Mouse (Mus musculus): ENCODE measurements around the gene Tnfrsf18. TPM values are rescaled to one million over a fixed set of nuclear protein-coding genes. Genes with fewer than 3 reads are reported as not detected.

The Tnfrsf18 gene
- total and polyA plus RNA-seq, 3 experiments: 9.3 to 16.2 TPM; not detected in 1

- Histone ChIP-seq H3K27me3 (ENCODE audit: control insufficient read depth in 1 of 2, insufficient read depth in 2 of 2, low read length in 2 of 2) (no peaks in the 10 kb centered on the region), H3K27ac (ENCODE audit: control insufficient read depth, low read depth, low read length) (peak within 1 kb of the TSS; percentile 97), H3K9ac (ENCODE audit: control insufficient read depth, low read depth, low read length, poor library complexity, severe bottlenecking) (peak within 1 kb of the TSS; percentile 99), H3K36me3 (ENCODE audit: control insufficient read depth in 1 of 2, insufficient read depth in 2 of 2, low read length in 2 of 2) (peaks cover 7 to 38% of the 10 kb centered on the region in 2 experiments), H3K4me3 (ENCODE audit: control insufficient read depth in 1 of 2, insufficient read depth in 1 of 2, low read depth in 2 of 2, low read length in 2 of 2) (peak within 1 kb of the TSS; percentile 81 to 98), H3K79me2 (ENCODE audit: control insufficient read depth, insufficient read depth, low read length, poor library complexity) (peaks cover 51% of the 10 kb centered on the region), H3K9me3 (replicated peaks; ENCODE audit: insufficient read depth, low read length) (no peaks in the 10 kb centered on the region), H3K4me1 (ENCODE audit: control insufficient read depth in 1 of 2, insufficient read depth in 2 of 2, low read length in 2 of 2) (peaks cover 7 to 39% of the 10 kb centered on the region in 2 experiments)
- peak; percentile 90 for DNase-seq (ENCODE audit: low read depth, low spot score)
- TF ChIP-seq MAFK (IDR thresholded peaks at IDR 0.05; ENCODE audit: borderline replicate concordance, low read depth, low read length) (no peak), USF1 (IDR thresholded peaks at IDR 0.05; ENCODE audit: low read depth, low read length) (peak; percentile 77), ETS1 (IDR thresholded peaks at IDR 0.05; ENCODE audit: low read depth, low read length) (no peak; the same call in 1 of the 2 replicates), POLR2AphosphoS5 (IDR thresholded peaks at IDR 0.05; ENCODE audit: borderline replicate concordance, low read depth, low read length) (0 out of 2 replicates have a peak, but pooled peaks have one; percentile 35), MAX (IDR thresholded peaks at IDR 0.05; ENCODE audit: low read length) (peak; percentile 98), ZKSCAN1 (IDR thresholded peaks at IDR 0.05; ENCODE audit: low read depth, low read length) (no peak), ZMIZ1 (IDR thresholded peaks at IDR 0.05; ENCODE audit: low read depth, low read length) (peak; percentile 33; the same call in 1 of the 2 replicates), CHD2 (IDR thresholded peaks at IDR 0.05; ENCODE audit: low read length) (no peak), HCFC1 (IDR thresholded peaks at IDR 0.05; ENCODE audit: low read depth, low read length) (peak; percentile 62; the same call in 1 of the 2 replicates), JUND (IDR thresholded peaks at IDR 0.05; ENCODE audit: low read depth, low read length) (no peak), CTCF (IDR thresholded peaks at IDR 0.05 in 2 of 3, conservative IDR thresholded peaks at IDR 0.05 in 1 of 3; ENCODE audit: control insufficient read depth in 1 of 3, insufficient read depth in 1 of 3, low read depth in 2 of 3, low read length in 3 of 3, poor library complexity in 1 of 3, severe bottlenecking in 1 of 3) (peak in 2 of 3 experiments; percentile 45 to 66; a peak in 5 of 6 replicates), TAL1 (IDR thresholded peaks at IDR 0.05; ENCODE audit: low read length) (no peak), ELF1 (IDR thresholded peaks at IDR 0.05; ENCODE audit: low read depth, low read length) (peak; percentile 12; the same call in 1 of the 2 replicates), TCF12 (IDR thresholded peaks at IDR 0.05; ENCODE audit: low read depth, low read length) (no peak; the same call in 1 of the 2 replicates), MYC (IDR thresholded peaks at IDR 0.05; ENCODE audit: low read depth, low read length) (peak; percentile 97), ZC3H11A (IDR thresholded peaks at IDR 0.05; ENCODE audit: low read depth, low read length) (no peak), POLR2A (IDR thresholded peaks at IDR 0.05; ENCODE audit: control insufficient read depth in 1 of 2, insufficient read depth in 1 of 2, low read depth in 1 of 2, low read length in 2 of 2, poor library complexity in 1 of 2) (peak; percentile 81 to 83), TBP (IDR thresholded peaks at IDR 0.05; ENCODE audit: low read depth, low read length) (no peak), MAZ (IDR thresholded peaks at IDR 0.05; ENCODE audit: low read depth, low read length) (no peak), NELFE (IDR thresholded peaks at IDR 0.05; ENCODE audit: low read depth, low read length) (peak; percentile 76), E2F4 (IDR thresholded peaks at IDR 0.05; ENCODE audit: borderline replicate concordance, low read depth, low read length) (no peak), ZNF384 (IDR thresholded peaks at IDR 0.05; ENCODE audit: low read depth, low read length) (no peak), NRF1 (IDR thresholded peaks at IDR 0.05; ENCODE audit: insufficient read depth, low read depth, low read length, poor library complexity, severe bottlenecking) (peak; percentile 77), POLR2AphosphoS2 (IDR thresholded peaks at IDR 0.05; ENCODE audit: low read length) (no peak), EP300 (IDR thresholded peaks at IDR 0.05; ENCODE audit: low read depth in 1 of 2, low read length in 2 of 2) (no peak), GATA1 (IDR thresholded peaks at IDR 0.05; ENCODE audit: low read depth, low read length) (no peak), MEF2A (IDR thresholded peaks at IDR 0.05; ENCODE audit: extremely low read depth, insufficient replicate concordance, low read depth, low read length, poor library complexity, severe bottlenecking) (no peak), USF2 (IDR thresholded peaks at IDR 0.05; ENCODE audit: borderline replicate concordance in 1 of 2, insufficient read depth in 1 of 2, low read depth in 1 of 2, low read length in 2 of 2) (no peak), GABPA (IDR thresholded peaks at IDR 0.05; ENCODE audit: low read depth, low read length) (no peak), CHD1 (IDR thresholded peaks at IDR 0.05; ENCODE audit: low read depth, low read length) (no peak), KAT2A (conservative IDR thresholded peaks at IDR 0.05; ENCODE audit: low read depth, low read length) (no peak), RCOR1 (IDR thresholded peaks at IDR 0.05; ENCODE audit: low read depth, low read length) (no peak), BHLHE40 (IDR thresholded peaks at IDR 0.05; ENCODE audit: borderline replicate concordance, low read depth, low read length) (no peak), MYB (IDR thresholded peaks at IDR 0.05; ENCODE audit: low read depth, low read length) (no peak), SMC3 (IDR thresholded peaks at IDR 0.05; ENCODE audit: low read depth, low read length) (no peak), MXI1 (IDR thresholded peaks at IDR 0.05; ENCODE audit: low read depth, low read length) (peak; percentile 98)
Measured at GRCm38 (mm10) chr4:155992241-155992905, 33.6 kb upstream of the Tnfrsf18 start, which contains the start of the genes B3galt6 and Sdf4. TSS of gene B3galt6 (minus strand) at chr4:155992649. TSS of gene Sdf4 (plus strand) at chr4:155992872.
